Mouse (Mus musculus): ENCODE measurements around the gene Tbc1d13.
"Not testable (repeated sequence)": the region's sequence is repeated elsewhere in the genome, so short reads cannot be mapped to it uniquely, and the experiment has no call there.

The Tbc1d13 gene

DNA sequence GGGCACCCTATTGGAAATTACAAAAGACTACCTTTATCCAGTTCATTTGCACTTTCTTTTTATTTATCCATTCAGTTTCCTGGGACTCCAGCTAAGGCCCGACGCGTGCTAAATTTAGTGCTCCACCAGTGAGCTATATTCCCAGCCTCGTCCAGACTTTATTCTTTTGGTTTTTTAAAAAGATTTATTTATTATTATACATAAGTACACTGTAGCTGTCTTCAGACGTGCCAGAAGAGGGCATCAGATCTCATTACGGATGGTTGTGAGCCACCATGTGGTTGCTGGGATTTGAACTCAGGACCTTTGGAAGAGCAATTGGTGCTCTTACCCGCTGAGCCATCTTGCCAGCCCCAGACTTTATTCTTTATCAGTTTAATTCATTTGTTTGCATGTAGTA is 45.2 kb downstream of the Tbc1d13 start:
- DNase-seq (ENCODE audit: low read depth, low spot score); H3K27me3 ChIP-seq (ENCODE audit: control insufficient read depth, insufficient read depth, low read length, poor library complexity, severe bottlenecking); H3K36me3 ChIP-seq (ENCODE audit: control insufficient read depth, insufficient read depth, low read length, poor library complexity, severe bottlenecking): not testable (repeated sequence)

DNA sequence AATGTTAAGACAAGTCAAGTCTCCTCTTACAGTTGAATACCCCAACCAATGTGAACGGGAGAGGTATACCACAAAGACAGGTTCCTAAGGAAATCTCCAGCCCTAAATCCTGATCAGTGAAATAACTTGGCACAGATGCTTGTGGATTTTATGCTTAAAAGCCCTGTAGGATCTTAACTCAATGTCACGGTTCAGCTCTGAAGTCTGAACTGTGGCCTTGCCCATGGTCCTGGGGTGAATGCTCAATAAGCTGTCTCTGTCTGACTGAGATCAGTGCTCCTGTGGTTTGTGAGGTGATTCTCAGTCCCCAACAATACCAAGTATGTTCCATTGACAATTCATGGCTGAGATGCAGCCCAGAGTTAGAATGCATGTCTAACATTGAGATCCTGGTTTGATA is 48.9 kb downstream of the Tbc1d13 start:
- no peak for DNase-seq (ENCODE audit: low read depth, low spot score)
- Histone ChIP-seq H3K27me3 (ENCODE audit: control insufficient read depth, insufficient read depth, low read length, poor library complexity, severe bottlenecking) (no peaks in the 10 kb centered on the region), H3K36me3 (ENCODE audit: control insufficient read depth, insufficient read depth, low read length, poor library complexity, severe bottlenecking) (no peaks in the 10 kb centered on the region)

DNA sequence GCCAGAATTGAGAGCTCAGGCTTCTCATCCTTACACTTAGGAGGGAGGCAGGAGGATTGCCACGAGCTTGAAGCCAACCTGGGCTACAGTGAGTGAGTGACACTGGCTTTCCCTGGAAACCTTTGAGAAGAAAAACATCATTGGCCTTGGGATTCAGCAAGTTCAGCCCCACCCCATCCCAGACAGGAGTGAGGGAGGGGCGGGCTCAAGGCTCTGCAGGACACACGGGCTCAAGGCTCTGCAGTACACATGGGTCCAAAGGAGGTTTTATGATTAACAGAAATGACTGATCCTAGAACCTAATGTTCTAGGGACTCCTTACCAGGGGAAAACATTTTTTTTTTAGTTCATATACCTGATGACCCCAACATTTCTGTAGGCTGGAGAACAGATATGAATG is 50.2 kb downstream of the Tbc1d13 start:
- no peak for DNase-seq (ENCODE audit: low read depth, low spot score)
- H3K36me3 ChIP-seq (ENCODE audit: control insufficient read depth, insufficient read depth, low read length, poor library complexity, severe bottlenecking), result no peaks in the 10 kb centered on the region
- no peaks in the 10 kb centered on the region for H3K27me3 ChIP-seq (ENCODE audit: control insufficient read depth, insufficient read depth, low read length, poor library complexity, severe bottlenecking)

DNA sequence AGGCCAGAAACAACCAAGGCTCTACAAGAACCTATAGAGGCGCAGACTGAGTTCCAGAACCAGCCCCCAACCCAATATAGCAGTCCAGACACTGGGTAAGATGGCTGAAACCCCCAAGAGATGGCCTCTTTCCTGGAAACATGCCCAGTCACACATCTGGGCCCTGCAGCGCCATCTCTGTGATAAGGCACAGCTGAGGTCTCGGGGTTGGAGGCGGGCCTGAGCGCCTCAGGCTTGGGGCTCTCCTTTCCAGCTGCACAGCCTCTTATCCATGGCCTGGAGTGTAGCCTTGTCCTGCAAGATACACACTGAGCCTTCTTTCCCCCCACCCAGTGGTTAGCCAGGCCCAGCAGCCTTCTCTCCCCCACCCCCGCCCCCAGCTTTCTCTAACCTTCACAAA is 51.7 kb downstream of the Tbc1d13 start:
- Histone ChIP-seq H3K36me3 (ENCODE audit: control insufficient read depth, insufficient read depth, low read length, poor library complexity, severe bottlenecking) (no peaks in the 10 kb centered on the region), H3K27me3 (ENCODE audit: control insufficient read depth, insufficient read depth, low read length, poor library complexity, severe bottlenecking) (no peaks in the 10 kb centered on the region)
- DNase-seq (ENCODE audit: low read depth, low spot score), result no peak

DNA sequence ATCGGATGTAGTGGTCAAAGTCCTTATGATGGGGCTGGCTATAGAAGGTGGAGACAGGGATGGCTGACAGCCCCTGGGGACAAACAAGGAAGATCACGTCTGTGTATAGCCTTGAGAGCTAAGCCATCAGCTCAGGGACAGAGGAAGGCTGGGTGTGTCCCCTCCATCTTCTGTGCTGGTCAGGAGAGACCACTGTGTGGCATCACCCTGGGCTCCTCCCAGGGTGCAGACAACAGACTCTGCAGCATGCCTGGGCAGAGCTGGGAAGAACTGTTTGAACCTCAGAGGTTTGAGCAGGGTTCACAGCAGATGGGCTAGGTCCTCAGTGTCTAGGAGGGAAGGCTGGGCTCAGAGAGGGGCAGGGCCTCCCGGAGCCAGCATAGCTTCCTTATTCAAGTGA is 52.1 kb downstream of the Tbc1d13 start:
- Histone ChIP-seq H3K27me3 (ENCODE audit: control insufficient read depth, insufficient read depth, low read length, poor library complexity, severe bottlenecking) (no peaks in the 10 kb centered on the region), H3K36me3 (ENCODE audit: control insufficient read depth, insufficient read depth, low read length, poor library complexity, severe bottlenecking) (no peaks in the 10 kb centered on the region)
- no peak for DNase-seq (ENCODE audit: low read depth, low spot score)

DNA sequence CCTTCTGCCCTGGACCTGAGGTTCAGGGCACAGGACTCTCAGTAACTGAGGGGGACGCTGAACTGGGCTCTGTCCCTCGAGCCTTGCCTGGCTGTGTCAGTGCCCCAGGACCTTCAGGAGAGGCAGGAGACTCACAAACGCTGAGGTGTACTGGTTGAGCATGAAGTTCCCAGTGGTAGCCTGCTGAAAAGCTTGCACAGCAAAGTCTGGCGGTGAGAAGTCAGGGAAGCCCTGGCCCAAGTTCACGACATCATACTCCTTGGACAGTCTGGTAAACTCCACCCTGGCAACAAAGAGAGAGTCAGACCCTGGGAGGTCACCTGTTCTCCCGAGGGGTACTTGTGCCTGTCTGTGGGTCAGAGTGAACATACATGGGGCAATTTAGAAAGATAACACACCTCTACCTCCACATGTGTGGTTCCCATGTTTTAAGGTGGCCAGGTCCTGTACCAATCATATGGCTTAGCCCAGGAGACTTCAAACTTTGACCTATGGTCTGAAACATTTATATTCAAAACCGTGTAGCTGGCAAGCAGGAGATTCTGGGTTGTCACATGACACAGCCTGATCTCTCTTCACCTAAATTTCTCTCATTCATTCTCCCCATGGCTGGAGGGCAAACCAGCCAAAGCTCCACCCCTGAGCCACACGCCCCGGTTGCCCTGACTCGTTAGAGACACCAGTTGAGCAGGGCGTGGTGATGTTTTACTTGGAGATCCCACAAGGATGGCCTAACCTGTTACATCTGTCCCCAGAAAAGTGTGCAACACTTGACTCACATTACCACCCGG is 58.4 kb downstream of the Tbc1d13 start:
- no peak for DNase-seq (ENCODE audit: low read depth, low spot score)
- Histone ChIP-seq H3K27me3 (ENCODE audit: control insufficient read depth, insufficient read depth, low read length, poor library complexity, severe bottlenecking) (no peaks in the 10 kb centered on the region), H3K36me3 (ENCODE audit: control insufficient read depth, insufficient read depth, low read length, poor library complexity, severe bottlenecking) (no peaks in the 10 kb centered on the region)

DNA sequence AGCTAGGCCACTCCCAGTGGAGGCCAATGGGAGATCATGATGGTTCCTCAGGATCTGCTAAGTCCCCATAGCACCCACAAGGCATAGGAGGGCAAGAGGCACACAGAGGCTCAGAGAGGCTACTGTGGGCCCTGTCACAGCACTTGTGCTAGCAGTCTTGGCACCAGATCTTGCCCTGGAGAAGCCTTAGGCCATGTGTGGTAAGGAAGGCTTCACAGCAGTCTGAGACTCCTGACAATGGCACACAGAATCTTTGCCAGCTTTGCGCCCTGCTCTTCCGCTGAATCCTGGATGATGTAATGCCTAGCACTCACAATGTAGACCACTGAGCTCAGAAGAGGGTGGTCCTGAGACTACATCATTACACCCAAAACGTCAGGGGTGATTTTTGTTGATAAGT is 61.1 kb downstream of the Tbc1d13 start:
- DNase-seq (ENCODE audit: low read depth, low spot score), result no peak
- H3K27me3 ChIP-seq (ENCODE audit: control insufficient read depth, insufficient read depth, low read length, poor library complexity, severe bottlenecking), result no peaks in the 10 kb centered on the region
- H3K36me3 ChIP-seq (ENCODE audit: control insufficient read depth, insufficient read depth, low read length, poor library complexity, severe bottlenecking), result no peaks in the 10 kb centered on the region

DNA sequence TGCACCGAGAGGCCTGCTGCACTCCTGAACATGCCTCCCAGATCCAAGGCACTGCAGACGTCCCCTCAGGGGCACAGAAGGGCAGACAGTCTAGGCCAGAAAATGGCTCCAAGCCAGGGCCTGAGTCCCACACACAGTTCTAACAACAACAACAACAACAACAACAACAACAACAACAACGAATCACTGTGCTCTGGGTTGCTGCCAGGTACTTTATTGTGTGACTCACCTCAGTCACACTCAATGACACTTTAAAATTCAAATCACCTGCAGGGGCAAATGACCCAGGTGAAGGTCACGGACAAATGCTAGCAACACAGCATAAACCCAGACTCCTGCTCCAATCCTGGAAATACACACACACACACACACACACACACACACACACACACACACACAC is 64.5 kb downstream of the Tbc1d13 start:
- no peaks in the 10 kb centered on the region for H3K27me3 ChIP-seq (ENCODE audit: control insufficient read depth, insufficient read depth, low read length, poor library complexity, severe bottlenecking)
- no peak for DNase-seq (ENCODE audit: low read depth, low spot score)
- H3K36me3 ChIP-seq (ENCODE audit: control insufficient read depth, insufficient read depth, low read length, poor library complexity, severe bottlenecking), result no peaks in the 10 kb centered on the region

DNA sequence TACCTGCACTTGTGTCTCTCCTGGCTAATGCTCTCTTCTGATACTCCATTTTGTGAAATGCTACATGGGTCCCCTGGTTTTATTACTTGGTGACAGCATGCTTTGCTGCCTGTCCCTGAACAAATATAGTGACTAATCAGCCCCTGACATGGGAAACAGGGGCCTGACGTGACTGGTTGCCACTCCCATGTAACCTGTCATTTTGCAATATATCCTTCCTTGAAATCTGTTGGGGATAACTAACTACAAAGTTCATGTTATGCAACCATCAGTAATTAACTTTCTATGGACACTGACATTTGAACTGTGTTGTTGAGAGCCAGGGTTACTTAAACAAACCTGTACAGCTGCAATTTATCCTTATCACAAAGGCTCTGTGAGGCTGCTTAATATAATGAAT is 66.4 kb downstream of the Tbc1d13 start:
- no peak for DNase-seq (ENCODE audit: low read depth, low spot score)
- Histone ChIP-seq H3K36me3 (ENCODE audit: control insufficient read depth, insufficient read depth, low read length, poor library complexity, severe bottlenecking) (no peaks in the 10 kb centered on the region), H3K27me3 (ENCODE audit: control insufficient read depth, insufficient read depth, low read length, poor library complexity, severe bottlenecking) (no peaks in the 10 kb centered on the region)

DNA sequence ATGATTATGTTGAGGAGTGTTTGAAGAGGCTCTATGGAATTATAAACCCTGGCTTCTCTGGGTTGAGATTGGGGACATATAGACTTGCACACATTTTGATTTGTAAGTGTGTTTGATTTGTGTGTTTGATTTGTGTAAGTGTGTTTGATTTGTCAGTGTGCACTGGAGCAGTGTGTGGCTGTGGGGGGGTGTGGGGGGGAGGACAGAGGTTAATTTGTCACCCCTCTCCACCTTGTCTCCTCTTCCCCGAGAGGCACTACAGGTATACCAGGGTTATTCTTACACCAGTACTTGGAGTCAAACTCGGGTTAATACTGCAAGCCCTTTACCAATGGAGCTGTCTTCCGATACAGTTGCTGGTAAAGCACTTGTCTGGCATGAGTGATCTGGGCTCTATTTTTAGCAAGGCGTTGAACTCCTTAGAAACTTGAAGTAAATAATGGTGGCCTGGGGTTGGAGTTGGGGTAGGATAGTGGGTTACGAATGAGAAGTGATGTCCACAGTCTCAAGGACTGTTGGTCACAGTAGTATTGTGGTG is 66.9 kb downstream of the Tbc1d13 start:
- no peak for DNase-seq (ENCODE audit: low read depth, low spot score)
- Histone ChIP-seq H3K36me3 (ENCODE audit: control insufficient read depth, insufficient read depth, low read length, poor library complexity, severe bottlenecking) (no peaks in the 10 kb centered on the region), H3K27me3 (ENCODE audit: control insufficient read depth, insufficient read depth, low read length, poor library complexity, severe bottlenecking) (no peaks in the 10 kb centered on the region)

Measured in splenic B cell, adult 2 months (primary cell).